Comparison of ENCODE assay signal across 10 mouse cellular contexts in genomic region chr10:103194655-103195328, GRCm38 (mm10). TPM values are rescaled to one million over a fixed set of nuclear protein-coding genes. Genes with fewer than 3 reads are reported as not detected.
DNase-seq lines count a peak whose midpoint lies in the region; ATAC-seq and TF ChIP-seq lines count a peak whose summit lies in the region.
"Had no signal": no experiment of that assay in that cellular context is flagged by ENCODE, and none has a peak within 500 bp of the region (broad histone marks: within the 10 kb centered on the region; RNA-seq: fewer than 3 reads in every experiment).

No protein-coding gene starts in this region.

- ATAC-seq in kidney, postnatal 0 days (replicated peaks; ENCODE audit: low FRiP score, low read depth) = no peak
- peak; percentile 94 for ATAC-seq in megakaryocyte-erythroid progenitor cell, adult 5-6 weeks (replicated peaks; ENCODE audit: low FRiP score, low TSS enrichment, poor library complexity, severe bottlenecking)

- peak; percentile 77 for TF ChIP-seq CTCF in kidney, postnatal 0 days (IDR thresholded peaks at IDR 0.05; ENCODE audit: low read depth)
- 0 out of 2 replicates have a peak, but pooled peaks have one; percentile 9 for TF ChIP-seq CTCF in cortical plate, adult 2 months (IDR thresholded peaks at IDR 0.05; ENCODE audit: extremely low read depth, insufficient read depth, low read length)

- no peaks in the 10 kb centered on the region for H3K9me3 ChIP-seq in kidney, postnatal 0 days (replicated peaks; ENCODE audit: low read length)
- H3K9me3 ChIP-seq: embryonic facial prominence, embryonic 13.5 days had no signal

- no peaks in the 10 kb centered on the region for H3K36me3 ChIP-seq in kidney, postnatal 0 days (ENCODE audit: insufficient read depth, low read length)
- H3K36me3 ChIP-seq: embryonic facial prominence, embryonic 13.5 days had no signal

- WGBS in kidney, postnatal 0 days = 45% methylated on average over 4 of the region's 4 CpGs

- no peaks in the 10 kb centered on the region for H3K27me3 ChIP-seq in kidney, postnatal 0 days (ENCODE audit: insufficient read depth, low read length)
- H3K27me3 ChIP-seq: embryonic facial prominence, embryonic 13.5 days had no signal

- no peak overlapping the region for H3K4me3 ChIP-seq in kidney, postnatal 0 days (replicated peaks; ENCODE audit: low read depth, low read length)
- H3K4me3 ChIP-seq in cortical plate, adult 2 months (ENCODE audit: insufficient read depth, low read length) = no peak overlapping the region
- H3K4me3 ChIP-seq: embryonic facial prominence, embryonic 13.5 days had no signal

- no peak for TF ChIP-seq POLR2A in cortical plate, adult 2 months (IDR thresholded peaks at IDR 0.05; ENCODE audit: extremely low read depth, insufficient read depth, low read length)

- H3K9ac ChIP-seq in kidney, postnatal 0 days (ENCODE audit: low read depth, low read length) = no peak overlapping the region
- H3K9ac ChIP-seq: embryonic facial prominence, embryonic 13.5 days had no signal

- no peaks in the 10 kb centered on the region for H3K4me1 ChIP-seq in kidney, postnatal 0 days (replicated peaks; ENCODE audit: insufficient read depth, low read length)
- H3K4me1 ChIP-seq in cortical plate, adult 2 months (ENCODE audit: control insufficient read depth, insufficient read depth, low read length) = no peaks in the 10 kb centered on the region
- H3K4me1 ChIP-seq: embryonic facial prominence, embryonic 13.5 days had no signal

- no peak overlapping the region for H3K27ac ChIP-seq in kidney, postnatal 0 days
- no peak overlapping the region for H3K27ac ChIP-seq in cortical plate, adult 2 months (ENCODE audit: insufficient read depth, low read length)
- H3K27ac ChIP-seq: embryonic facial prominence, embryonic 13.5 days had no signal

- peak; percentile 85 for DNase-seq in kidney, postnatal 0 days (ENCODE audit: low spot score)
- no peak for DNase-seq in kidney, postnatal 25 days
- peak; percentile 21 for DNase-seq in MEL-GATA-1-ER (ENCODE audit: extremely low read depth, low read depth)
- no peak for DNase-seq in urinary bladder, adult 2 months (ENCODE audit: low spot score)
- no peak for DNase-seq in lung, postnatal 25 days (ENCODE audit: low spot score)
- no peak for DNase-seq in spleen, adult 12 weeks (ENCODE audit: low spot score)
- DNase-seq: spleen, adult 18-20 months had no signal

- H3K4me2 ChIP-seq in kidney, postnatal 0 days (ENCODE audit: low read length) = no peak overlapping the region
- H3K4me2 ChIP-seq: embryonic facial prominence, embryonic 13.5 days had no signal

RNA-seq across cellular contexts. Expression of gene Lrriq1, which starts 41.3 kb away (rescaled TPM):
- polyA plus RNA-seq in kidney, postnatal 0 days (2015; fragmentation: Nextera tagmentation; extraction: Ambion mirVana) = 19.4 and 22.1 TPM in 2 replicates
- polyA plus RNA-seq in cortical plate, adult 2 months (2012; rRNA removed) = 1.6 and 2.8 TPM in 2 replicates
- not detected in 2 replicates for total RNA-seq in megakaryocyte-erythroid progenitor cell, adult 5-6 weeks (2014; fragmentation: Nextera tagmentation)
- total RNA-seq in megakaryocyte-erythroid progenitor cell, adult 5-6 weeks (2017) = not detected in 2 replicates
- 0.11 and 0.29 TPM in 2 replicates for polyA plus RNA-seq in urinary bladder, adult 2 months (2012; rRNA removed)

Comparison
In these comparisons a context has a peak if more than half of its experiments do, and no peak if none do; other contexts are left out.
1. DNase-seq: peak in kidney, postnatal 0 days (single experiment) and MEL-GATA-1-ER (single experiment); none in kidney, postnatal 25 days (0 of 2), urinary bladder, adult 2 months (single experiment), lung, postnatal 25 days (single experiment) and spleen, adult 12 weeks (single experiment).